Mouse (Mus musculus) lung, postnatal 36 days (tissue): ENCODE measurements around the gene Spin2c.

Experiments
- DNase-seq: peaks from one replicate; pipeline ENCODE4 v3.0.0; 2022; ENCODE audit warnings: mixed read lengths

Spin2c gene

GRCm38 (mm10) chrX:153831951-153832561, at the start of gene Spin2c:
TSS of gene Spin2c (plus strand) at chrX:153832225.
- DNase-seq: peak; percentile 41

- no peak for DNase-seq
Observed at GRCm38 (mm10) chrX:153832606-153833005, 581 bp downstream of the Spin2c start.
